In genomic region chr7:120201771-120202170, GRCm38 (mm10) we compare ENCODE assay signal across 10 mouse cellular contexts. TPM values are rescaled to one million over a fixed set of nuclear protein-coding genes. Genes with fewer than 3 reads are reported as not detected.
DNase-seq lines count a peak whose midpoint lies in the region; TF ChIP-seq lines count a peak whose summit lies in the region.
"Had no signal": no experiment of that assay in that cellular context is flagged by ENCODE, and none has a peak within 500 bp of the region (broad histone marks: within the 10 kb centered on the region; RNA-seq: fewer than 3 reads in every experiment).

Crym (minus strand) TSS chr7:120202111.

- DNase-seq in adrenal gland, postnatal 10 days, result peak; percentile 16
- DNase-seq in adrenal gland, adult 8-10 months, result no peak
- DNase-seq in forelimb bud, embryonic 11.5 days (ENCODE audit: low read depth, low spot score), result peak; percentile 11
- DNase-seq in left cerebral cortex, postnatal 14 days (ENCODE audit: low spot score in 2 of 2), result peak in 1 of 2 experiments; percentile 37
- DNase-seq in neural tube, embryonic 10.5 days (ENCODE audit: extremely low spot score, low spot score), result peak; percentile 27
- DNase-seq in adrenal gland, postnatal 4 days (ENCODE audit: low spot score in 2 of 2), result no peak
- DNase-seq in B cell, adult 2 months, result no peak

- H3K4me3 ChIP-seq in E14TG2a.4 (replicated peaks; ENCODE audit: low read length), result peak within 1 kb of the TSS; percentile 75

- peaks cover 11% of the 10 kb centered on the region for H3K4me1 ChIP-seq in E14TG2a.4 (replicated peaks; ENCODE audit: low read depth, low read length)

- peaks cover 47% of the 10 kb centered on the region for H3K27me3 ChIP-seq in E14TG2a.4 (ENCODE audit: insufficient read depth, low read length)

- intact Hi-C loops in left cerebral cortex, postnatal 14 days (cut with DNase I), result loop anchor here (5.0 to 10.0 kb wide), 3 partner anchors 107 to 354 kb away; partner anchors contain the start of genes Abca15 and Dnah3

- no peak for TF ChIP-seq CTCF in E14TG2a.4 (conservative IDR thresholded peaks at IDR 0.05; ENCODE audit: low read length)

- H3K36me3 ChIP-seq in E14TG2a.4 (ENCODE audit: insufficient read depth, low read length), result no peaks in the 10 kb centered on the region

- no peaks in the 10 kb centered on the region for H3K9me3 ChIP-seq in E14TG2a.4 (ENCODE audit: low read length)

RNA-seq across cellular contexts. Expression of gene Crym, which starts in this region (rescaled TPM):
- 1 to 10 TPM; 1.5 to 2.7 TPM for total RNA-seq in adrenal gland, postnatal 10 days (2021)
- total RNA-seq in adrenal gland, adult 8-10 months (2022), result 1 to 10 TPM in 3 of 4 experiments, under 1 TPM in 1; 0.70 to 9.0 (median 4.9) TPM
- total RNA-seq in left cerebral cortex, postnatal 14 days (2021), result 100 to 1,000 TPM; 101 to 163 TPM
- total RNA-seq in adrenal gland, postnatal 4 days (2021), result 1 to 10 TPM; 3.6 to 4.5 TPM
- total RNA-seq: common myeloid progenitor, adult 5-6 weeks; neutrophil, adult 5-6 weeks had no signal

Comparison
In these comparisons a context has a peak if more than half of its experiments do, and no peak if none do; other contexts are left out.
1. RNA of gene Crym (total RNA-seq): 101 to 163 TPM in left cerebral cortex, postnatal 14 days; 0.70 to 9.0 TPM in adrenal gland, adult 8-10 months, 3.6 to 4.5 TPM in adrenal gland, postnatal 4 days and 1.5 to 2.7 TPM in adrenal gland, postnatal 10 days; every median in the first group is over 10 times any median in the second.
2. DNase-seq: peak in adrenal gland, postnatal 10 days (single experiment), forelimb bud, embryonic 11.5 days (single experiment) and neural tube, embryonic 10.5 days (single experiment); none in adrenal gland, adult 8-10 months (single experiment), adrenal gland, postnatal 4 days (0 of 2) and B cell, adult 2 months (0 of 2).